Mouse (Mus musculus) adrenal gland, postnatal 14 days (tissue): ENCODE data around the gene Asb2. TPM values are rescaled to one million over a fixed set of nuclear protein-coding genes. Genes with fewer than 3 reads are reported as not detected.
A peak's percentile ranks its signal among the peaks of the same experiment; 100 is the strongest.

Source experiments
- DNase-seq: peaks from one replicate; pipeline ENCODE4 v3.0.0; 2021; ENCODE audit warnings: mixed read lengths
- total RNA-seq: library from RNA; stranded (reverse); gene quantifications from 2 replicates; pipeline ENCODE4 v1.2.3, GENCODE M21; 2021

Asb2 gene
- total RNA-seq, 1 experiment from 2014 or later: 1.1 TPM

- DNase-seq: no peak
These were observed 5.0 kb upstream of the Asb2 start for GRCm38 (mm10) chr12:103360812-103361211.

- no peak for DNase-seq
These were observed 3.4 kb upstream of the Asb2 start for GRCm38 (mm10) chr12:103358951-103359801.

- peak; percentile 36 for DNase-seq
These were observed 2.4 kb upstream of the Asb2 start for GRCm38 (mm10) chr12:103358216-103358615.

GRCm38 (mm10) chr12:103356415-103356748 is 581 bp upstream of the Asb2 start:
- no peak for DNase-seq

- DNase-seq: peak; percentile 89
These were observed 2.3 kb downstream of the Asb2 start for GRCm38 (mm10) chr12:103353538-103353937.

- DNase-seq: no peak
These were observed 3.1 kb downstream of the Asb2 start for GRCm38 (mm10) chr12:103352735-103353134.

- peak; percentile 84 for DNase-seq
These were observed 7.3 kb downstream of the Asb2 start for GRCm38 (mm10) chr12:103348506-103348905.

- DNase-seq: no peak
These were observed 8.4 kb downstream of the Asb2 start for GRCm38 (mm10) chr12:103347406-103347805.

GRCm38 (mm10) chr12:103346945-103347344 is 8.9 kb downstream of the Asb2 start:
- DNase-seq: peak; percentile 51

GRCm38 (mm10) chr12:103344934-103345333 is 10.9 kb downstream of the Asb2 start:
- DNase-seq: peak; percentile 41

GRCm38 (mm10) chr12:103343456-103343855 is 12.3 kb downstream of the Asb2 start:
- peak; percentile 24 for DNase-seq

GRCm38 (mm10) chr12:103341212-103341611 is 14.6 kb downstream of the Asb2 start:
- peak; percentile 28 for DNase-seq

- DNase-seq: no peak
These were observed 17.5 kb downstream of the Asb2 start for GRCm38 (mm10) chr12:103338162-103338798.

GRCm38 (mm10) chr12:103336766-103337165 is 19.0 kb downstream of the Asb2 start:
- DNase-seq: no peak

- DNase-seq: no peak
These were observed 22.4 kb downstream of the Asb2 start for GRCm38 (mm10) chr12:103333426-103333825.

- no peak for DNase-seq
These were observed 22.9 kb downstream of the Asb2 start for GRCm38 (mm10) chr12:103332879-103333278.

GRCm38 (mm10) chr12:103331491-103331890 is 24.3 kb downstream of the Asb2 start:
- no peak for DNase-seq

GRCm38 (mm10) chr12:103328448-103329191 is 27.2 kb downstream of the Asb2 start:
- DNase-seq: peak; percentile 65

- DNase-seq: peak; percentile 26
These were observed 28.7 kb downstream of the Asb2 start for GRCm38 (mm10) chr12:103327107-103327506.

- peak; percentile 35 for DNase-seq
These were observed 29.2 kb downstream of the Asb2 start for GRCm38 (mm10) chr12:103326569-103326968.

- peak; percentile 95 for DNase-seq
These were observed 30.5 kb downstream of the Asb2 start for GRCm38 (mm10) chr12:103325156-103325857.

- DNase-seq: peak; percentile 75
These were observed 33.0 kb downstream of the Asb2 start for GRCm38 (mm10) chr12:103322801-103323200.
